Comparison of ENCODE assay signal across 8 mouse cellular contexts in genomic region chr11:45881683-45882068, GRCm38 (mm10). TPM values are rescaled to one million over a fixed set of nuclear protein-coding genes. Genes with fewer than 3 reads are reported as not detected.
DNase-seq lines count a peak whose midpoint lies in the region; ATAC-seq and TF ChIP-seq lines count a peak whose summit lies in the region.

No protein-coding gene starts in this region.

- H3K27ac ChIP-seq in gastrocnemius, adult 2 months, result peak overlapping the region; percentile 38; the same call in 1 of the 2 replicates
- peak overlapping the region; percentile 53; the same call in 1 of the 2 replicates for H3K27ac ChIP-seq in limb, embryonic 10.5 days
- peak overlapping the region; percentile 39; the same call in 1 of the 2 replicates for H3K27ac ChIP-seq in stomach, embryonic 14.5 days (ENCODE audit: low read length)

- H3K9ac ChIP-seq in stomach, embryonic 14.5 days (replicated peaks; ENCODE audit: low read depth, low read length), result no peak overlapping the region

- WGBS in limb, embryonic 10.5 days, result 77% methylated on average over 5 of the region's 5 CpGs
- WGBS in stomach, embryonic 14.5 days, result 37% methylated on average over 5 of the region's 5 CpGs

- no peak overlapping the region for H3K4me3 ChIP-seq in gastrocnemius, adult 2 months
- no peak overlapping the region for H3K4me3 ChIP-seq in limb, embryonic 10.5 days
- no peak overlapping the region for H3K4me3 ChIP-seq in stomach, embryonic 14.5 days (ENCODE audit: low read depth, low read length)

- H3K4me1 ChIP-seq in limb, embryonic 10.5 days, result peaks cover 9% of the 10 kb centered on the region; the same call in 1 of the 2 replicates
- H3K4me1 ChIP-seq in stomach, embryonic 14.5 days (ENCODE audit: control insufficient read depth, insufficient read depth, low read length), result peaks cover 17% of the 10 kb centered on the region; the same call in 1 of the 2 replicates

- H3K27me3 ChIP-seq in limb, embryonic 10.5 days (ENCODE audit: low read depth, poor library complexity, severe bottlenecking), result no peaks in the 10 kb centered on the region
- no peaks in the 10 kb centered on the region for H3K27me3 ChIP-seq in stomach, embryonic 14.5 days (ENCODE audit: control insufficient read depth, insufficient read depth, low read length)

- no peak for TF ChIP-seq CTCF in gastrocnemius, adult 2 months (IDR thresholded peaks at IDR 0.05)

- H3K9me3 ChIP-seq in limb, embryonic 10.5 days (replicated peaks), result no peaks in the 10 kb centered on the region
- no peaks in the 10 kb centered on the region for H3K9me3 ChIP-seq in stomach, embryonic 14.5 days (ENCODE audit: control insufficient read depth, low read depth, low read length)

- intact Hi-C loops in gastrocnemius, adult 2 months (cut with DNase I), result loop anchor here (1.0 to 10.0 kb wide), 6 partner anchors 86 to 1297 kb away; partner anchors contain the start of gene Ebf1

- peaks cover 22% of the 10 kb centered on the region for H3K36me3 ChIP-seq in limb, embryonic 10.5 days
- H3K36me3 ChIP-seq in stomach, embryonic 14.5 days (ENCODE audit: control insufficient read depth, insufficient read depth, low read length), result peaks cover 12% of the 10 kb centered on the region

- ATAC-seq in stomach, embryonic 14.5 days (ENCODE audit: insufficient number of reproducible peaks, insufficient read depth, low FRiP score, low read depth), result no peak; the same call in 1 of the 2 replicates

- no peak overlapping the region for H3K4me2 ChIP-seq in stomach, embryonic 14.5 days (replicated peaks; ENCODE audit: low read depth, low read length)

- no peak for DNase-seq in gastrocnemius, adult 2 months
- DNase-seq in gastrocnemius, postnatal 10 days, result no peak
- DNase-seq in lung, postnatal 36 days, result peak; percentile 15
- DNase-seq in lung, postnatal 4 days, result no peak
- no peak for DNase-seq in limb, embryonic 10.5 days (ENCODE audit: low spot score)
- no peak for DNase-seq in ovary, adult 18-20 months (ENCODE audit: low spot score)
- no peak for DNase-seq in gastrocnemius, postnatal 25 days

RNA-seq across cellular contexts. Expression of gene Clint1, which starts 29.8 kb away (rescaled TPM):
- 10 to 100 TPM; 40.2 to 44.9 TPM for total RNA-seq in gastrocnemius, adult 2 months (2021)
- total RNA-seq in gastrocnemius, postnatal 10 days (2021), result 10 to 100 TPM; 44.9 to 51.3 TPM
- 73.0 and 81.5 TPM in 2 replicates for polyA plus RNA-seq in limb, embryonic 10.5 days (2016; fragmentation: Nextera tagmentation; extraction: Ambion mirVana)
- polyA plus RNA-seq in stomach, embryonic 14.5 days (2014; fragmentation: Nextera tagmentation; extraction: Ambion mirVana), result 65.2 and 68.0 TPM in 2 replicates
- total RNA-seq in gastrocnemius, postnatal 25 days (2021), result 10 to 100 TPM; 27.8 to 35.3 TPM
